Mouse (Mus musculus) lung, embryonic 14.5 days (tissue): ENCODE measurements at regions not wholly inside any gene's neighbourhood (a gene's known extent, or its start where the extent isn't known, plus 50 kb on each side); places are given as distances from the start of the nearest gene placed in this dataset.

ENCODE experiments used
- ATAC-seq: fragments of 200-750 bp; cut with Nextera tagmentation; 2 replicates; pipeline ENCODE4 v1.8.0; 2017; ENCODE audit warnings: mild to moderate bottlenecking, moderate TSS enrichment, moderate library complexity; ENCODE audit not compliant: insufficient read depth
- DNase-seq: peaks from one replicate; pipeline ENCODE4 v3.0.0-alpha.2; 2015
- H3K27ac ChIP-seq: fragments of 300-500 bp; sonication (generic); 2 replicates; pipeline ENCODE4 v1.5.1; 2014; ENCODE audit warnings: low read depth, mild to moderate bottlenecking, moderate library complexity
- H3K27me3 ChIP-seq: fragments of 300-500 bp; sonication (generic); 2 replicates; pipeline ENCODE4 v1.6.1; 2014; ENCODE audit warnings: low read length, control low read depth; ENCODE audit not compliant: insufficient read depth
- H3K36me3 ChIP-seq: fragments of 300-500 bp; sonication (generic); 2 replicates; pipeline ENCODE4 v1.6.1; 2014; ENCODE audit warnings: control low read depth; ENCODE audit not compliant: insufficient read depth
- H3K4me1 ChIP-seq: fragments of 300-500 bp; sonication (generic); 2 replicates; pipeline ENCODE4 v1.6.1; 2014; ENCODE audit warnings: antibody characterized with exemption, control low read depth; ENCODE audit not compliant: insufficient read depth
- H3K4me2 ChIP-seq: fragments of 300-500 bp; sonication (generic); 2 replicates; pipeline ENCODE4 v1.6.1; 2014; ENCODE audit warnings: mild to moderate bottlenecking
- H3K4me3 ChIP-seq: fragments of 300-500 bp; sonication (generic); 2 replicates; pipeline ENCODE4 v1.5.1; 2014; ENCODE audit warnings: low read depth, low read length
- H3K9ac ChIP-seq: fragments of 300-500 bp; sonication (generic); 2 replicates; pipeline ENCODE4 v1.6.1; 2014
- H3K9me3 ChIP-seq: fragments of 300-500 bp; sonication (generic); 2 replicates; pipeline ENCODE4 v1.6.1; 2016; ENCODE audit warnings: low read depth, low read length, control low read depth
- CTCF ChIP-seq: IDR thresholded peaks from 2 replicates; pipeline ENCODE4 v1.5.1; 2016; ENCODE audit warnings: antibody characterized with exemption, low read depth
- WGBS: fragments of 180-500 bp; shearing (Covaris S2); extraction: QIAGEN DNeasy Blood & Tissue Kit; methylation state at CpG from one replicate; pipeline ENCODE4 v1.1.7; 2014; 5-methylcytosine and 5-hydroxymethylcytosine counted together

DNA sequence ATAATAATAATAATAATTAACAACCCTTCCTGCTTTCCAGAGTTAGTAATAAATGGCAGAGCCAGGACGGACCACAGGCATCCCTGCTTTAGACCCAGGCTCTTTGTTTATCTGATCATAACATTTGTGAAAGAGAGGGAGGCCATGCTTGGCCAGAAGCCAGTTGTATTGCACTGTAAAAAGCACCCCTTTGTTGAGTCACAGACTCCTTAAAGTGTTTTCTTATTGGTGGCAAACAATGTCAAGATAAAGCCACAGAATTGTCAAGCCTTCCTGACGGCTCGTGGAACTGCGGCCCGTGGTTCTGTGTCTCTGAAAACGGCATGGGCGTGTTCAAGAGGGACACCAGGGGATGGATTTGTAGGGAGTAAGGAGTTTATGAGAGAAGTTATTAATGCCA lies 72.7 kb upstream of the Man2a1 start:
- no peak overlapping the region for H3K4me3 ChIP-seq
- ATAC-seq (peak; percentile 76), DNase-seq (peak; percentile 75)
- H3K4me2 ChIP-seq: no peak overlapping the region
- TF ChIP-seq CTCF: no peak
- 40% methylated on average over 7 of the region's 7 CpGs for WGBS
- no peaks in the 10 kb centered on the region for H3K4me1 ChIP-seq
- H3K9ac ChIP-seq: no peak overlapping the region
- no peaks in the 10 kb centered on the region for H3K9me3 ChIP-seq
- no peaks in the 10 kb centered on the region for H3K36me3 ChIP-seq
- H3K27ac ChIP-seq: no peak overlapping the region
- H3K27me3 ChIP-seq: no peaks in the 10 kb centered on the region

DNA sequence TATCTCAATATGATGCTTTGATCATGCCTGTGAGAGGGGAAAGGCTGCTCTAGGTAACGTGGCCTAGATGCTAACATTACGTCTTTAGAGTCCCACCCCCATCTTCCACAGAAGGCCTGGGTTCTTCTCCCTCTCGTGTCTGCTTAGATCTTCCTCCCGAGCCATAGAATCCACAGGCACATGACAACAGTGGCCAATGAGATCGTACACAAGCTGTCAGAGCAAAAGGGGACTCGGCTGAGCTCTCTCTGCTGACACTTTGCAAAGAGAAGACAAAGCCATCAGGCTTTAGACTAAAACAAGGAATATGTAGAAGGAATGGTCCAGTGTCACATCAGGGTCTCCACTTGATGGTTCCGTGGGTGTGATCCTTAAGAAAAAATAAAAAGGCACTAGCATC lies 72.1 kb upstream of the Man2a1 start:
- Histone ChIP-seq H3K27ac (no peak overlapping the region), H3K27me3 (no peaks in the 10 kb centered on the region), H3K4me2 (no peak overlapping the region), H3K4me3 (no peak overlapping the region), H3K36me3 (no peaks in the 10 kb centered on the region), H3K9ac (no peak overlapping the region), H3K4me1 (no peaks in the 10 kb centered on the region), H3K9me3 (no peaks in the 10 kb centered on the region)
- WGBS: 62% methylated on average over 7 of the region's 7 CpGs
- DNase-seq (peak; percentile 43), ATAC-seq (peak; percentile 77)
- no peak for TF ChIP-seq CTCF

DNA sequence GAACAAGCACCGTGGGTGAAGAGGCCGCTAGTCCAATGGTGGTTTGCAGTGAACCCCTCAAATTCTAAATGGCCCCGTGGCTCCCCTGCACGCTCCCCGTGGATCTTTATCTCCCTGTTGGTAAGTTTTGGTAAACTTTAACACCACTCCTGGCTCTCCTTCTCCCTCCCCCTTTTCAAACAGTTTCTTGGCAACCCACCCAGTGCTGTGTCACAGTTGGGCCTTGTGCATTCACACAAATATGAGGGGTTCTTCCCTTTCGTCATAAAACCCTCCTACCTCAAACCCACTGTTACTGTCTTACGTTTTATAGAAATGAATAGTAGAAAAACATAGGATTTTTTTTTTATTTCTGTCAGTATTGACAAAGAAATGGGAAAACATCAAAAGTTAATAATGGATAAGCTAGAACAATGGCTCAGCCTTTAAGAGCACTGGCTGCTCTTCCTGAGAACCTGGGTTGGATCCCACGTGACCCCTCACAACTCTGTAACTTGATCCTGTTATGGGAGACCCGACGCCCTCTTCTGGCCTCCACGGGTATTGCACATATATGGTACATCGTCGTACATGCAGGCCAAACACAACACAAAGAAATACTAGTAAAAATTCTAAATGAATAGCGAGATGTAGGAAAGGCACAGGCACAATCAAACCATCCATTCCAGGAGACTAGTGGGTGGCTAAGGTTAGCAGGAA lies 71.1 kb upstream of the Man2a1 start:
- Histone ChIP-seq H3K27me3 (no peaks in the 10 kb centered on the region), H3K9ac (no peak overlapping the region), H3K4me3 (no peak overlapping the region), H3K27ac (no peak overlapping the region), H3K4me1 (no peaks in the 10 kb centered on the region), H3K9me3 (no peaks in the 10 kb centered on the region), H3K4me2 (no peak overlapping the region), H3K36me3 (no peaks in the 10 kb centered on the region)
- DNase-seq: peak; percentile 63
- WGBS: 69% methylated on average over 14 of the region's 14 CpGs
- ATAC-seq: peak; percentile 12; the same call in 1 of the 2 replicates
- TF ChIP-seq CTCF: peak; percentile 55

DNA sequence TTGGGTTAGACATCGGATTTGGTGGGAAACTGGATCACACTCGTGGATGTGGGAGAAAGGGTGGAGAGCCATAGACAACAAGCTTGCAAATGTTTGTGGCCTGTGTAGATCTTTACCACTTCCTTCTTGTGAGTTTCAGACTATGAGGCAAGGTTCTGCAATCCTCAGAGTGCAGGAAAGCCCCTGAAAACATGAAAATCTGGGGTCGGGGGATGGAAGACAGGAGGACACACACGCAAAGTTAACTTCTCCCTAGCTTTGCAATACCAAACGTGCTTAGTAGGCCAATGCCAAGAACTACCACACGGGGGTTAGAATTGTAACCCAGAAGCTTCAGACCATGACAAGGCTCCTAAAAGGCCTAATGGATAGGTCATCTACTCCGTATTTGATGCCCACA lies 69.4 kb upstream of the Man2a1 start:
- DNase-seq (no peak), ATAC-seq (no peak)
- no peaks in the 10 kb centered on the region for H3K27me3 ChIP-seq
- H3K27ac ChIP-seq: no peak overlapping the region
- no peak overlapping the region for H3K4me2 ChIP-seq
- no peaks in the 10 kb centered on the region for H3K36me3 ChIP-seq
- 88% methylated on average over 7 of the region's 7 CpGs for WGBS
- H3K4me3 ChIP-seq: no peak overlapping the region
- H3K9me3 ChIP-seq: no peaks in the 10 kb centered on the region
- no peak overlapping the region for H3K9ac ChIP-seq
- no peaks in the 10 kb centered on the region for H3K4me1 ChIP-seq
- TF ChIP-seq CTCF: no peak

DNA sequence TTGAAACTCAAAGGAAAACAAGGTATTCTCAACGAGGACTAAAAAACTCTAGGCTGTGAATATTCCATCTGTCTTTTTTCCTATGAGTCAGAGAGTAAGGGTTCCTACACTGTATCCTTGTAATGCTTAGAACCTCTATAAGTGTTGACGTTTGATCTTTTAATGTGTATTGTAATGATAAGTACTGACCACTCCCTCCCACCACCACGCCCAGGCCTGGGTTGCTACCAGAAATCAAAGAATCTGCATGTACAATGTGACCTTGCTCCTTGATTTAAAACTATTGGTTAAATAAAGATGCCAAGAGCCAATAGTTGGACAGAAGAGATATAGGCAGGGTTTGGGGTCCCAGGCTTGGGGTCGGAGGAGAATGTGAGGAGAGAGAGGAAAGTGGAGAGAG lies 66.2 kb upstream of the Man2a1 start:
- DNase-seq: no peak
- no peak for TF ChIP-seq CTCF
- Histone ChIP-seq H3K4me2 (no peak overlapping the region), H3K27me3 (no peaks in the 10 kb centered on the region), H3K27ac (no peak overlapping the region), H3K36me3 (no peaks in the 10 kb centered on the region), H3K9me3 (no peaks in the 10 kb centered on the region), H3K9ac (no peak overlapping the region), H3K4me3 (no peak overlapping the region), H3K4me1 (no peaks in the 10 kb centered on the region)
- ATAC-seq: no peak
- WGBS: 74% methylated on average over 4 of the region's 4 CpGs

DNA sequence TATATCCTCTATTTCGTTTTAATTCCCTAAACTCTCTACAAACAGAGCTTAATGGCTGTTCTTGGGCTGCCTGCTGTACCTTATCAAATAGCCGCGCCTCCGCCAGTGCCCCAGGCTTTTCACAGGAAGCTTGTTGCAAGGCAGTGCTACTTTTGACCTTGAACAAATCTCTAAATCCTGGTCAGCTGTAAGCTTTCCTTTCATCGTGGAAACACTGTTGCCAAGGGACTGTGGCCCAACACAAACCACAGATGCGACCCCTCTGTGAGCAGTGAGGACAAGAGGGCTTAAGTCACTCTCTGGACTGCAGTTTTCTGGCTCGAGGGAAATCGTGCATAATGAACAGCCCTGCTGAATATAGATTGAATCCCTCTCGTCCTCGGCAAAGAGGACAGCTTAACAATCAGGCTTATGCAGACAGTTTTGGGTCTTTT lies 62.0 kb upstream of the Man2a1 start:
- Histone ChIP-seq H3K4me1 (no peaks in the 10 kb centered on the region), H3K36me3 (no peaks in the 10 kb centered on the region), H3K9me3 (no peaks in the 10 kb centered on the region), H3K4me2 (no peak overlapping the region), H3K27ac (no peak overlapping the region), H3K9ac (no peak overlapping the region), H3K27me3 (no peaks in the 10 kb centered on the region), H3K4me3 (no peak overlapping the region)
- ATAC-seq: no peak
- 15% methylated on average over 10 of the region's 10 CpGs for WGBS
- DNase-seq: peak; percentile 41
- no peak for TF ChIP-seq CTCF

DNA sequence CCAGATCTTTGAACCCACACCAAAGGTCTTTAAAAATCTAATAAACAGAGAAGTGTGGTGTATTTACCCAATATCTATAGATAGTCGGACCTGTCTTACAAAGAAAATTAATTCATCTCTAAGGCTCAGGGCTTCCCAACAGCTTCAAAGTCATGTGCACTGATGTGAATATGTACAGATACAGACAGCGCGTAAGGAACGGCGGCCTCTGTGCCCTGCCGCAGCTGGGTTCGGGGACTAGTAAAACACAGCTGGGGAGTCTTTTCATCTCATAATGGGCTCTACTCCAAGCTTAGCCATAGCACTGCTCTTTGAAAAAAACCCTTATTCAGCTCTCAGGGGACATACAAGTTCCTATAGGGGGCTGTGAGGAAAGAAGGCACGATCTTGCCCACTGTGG lies 60.1 kb upstream of the Man2a1 start:
- no peak overlapping the region for H3K4me3 ChIP-seq
- 74% methylated on average over 8 of the region's 8 CpGs for WGBS
- DNase-seq: peak; percentile 34

More for the DNA sequence above, 60.1 kb upstream of the Man2a1 start:
- no peaks in the 10 kb centered on the region for H3K36me3 ChIP-seq
- H3K9me3 ChIP-seq: no peaks in the 10 kb centered on the region
- H3K4me1 ChIP-seq: no peaks in the 10 kb centered on the region
- no peak overlapping the region for H3K4me2 ChIP-seq
- H3K27me3 ChIP-seq: no peaks in the 10 kb centered on the region
- H3K9ac ChIP-seq: no peak overlapping the region
- TF ChIP-seq CTCF: no peak
- H3K27ac ChIP-seq: no peak overlapping the region
- ATAC-seq: no peak
